Mouse (Mus musculus) spleen, adult 12 weeks (tissue): Measurements from ENCODE around the gene Sema5a.

Experiments used
- DNase-seq: peaks from one replicate; pipeline ENCODE4 v3.0.0; 2022; ENCODE audit warnings: low spot score

Gene Sema5a

GRCm38 (mm10) chr15:32306557-32307243 lies 62.1 kb downstream of the Sema5a start:
- DNase-seq = no peak

- no peak for DNase-seq
Measured at GRCm38 (mm10) chr15:32310834-32311233, 66.2 kb downstream of the Sema5a start.

GRCm38 (mm10) chr15:32311287-32311686 lies 66.7 kb downstream of the Sema5a start:
- no peak for DNase-seq

- DNase-seq = no peak
Measured at GRCm38 (mm10) chr15:32317074-32317473, 72.5 kb downstream of the Sema5a start.

GRCm38 (mm10) chr15:32320739-32321138 lies 76.1 kb downstream of the Sema5a start:
- DNase-seq = no peak

- no peak for DNase-seq
Measured at GRCm38 (mm10) chr15:32322455-32323220, 78.0 kb downstream of the Sema5a start.

- DNase-seq = no peak
Measured at GRCm38 (mm10) chr15:32323224-32323623, 78.6 kb downstream of the Sema5a start.

GRCm38 (mm10) chr15:32324105-32324504 lies 79.5 kb downstream of the Sema5a start:
- DNase-seq = no peak

- no peak for DNase-seq
Measured at GRCm38 (mm10) chr15:32328370-32329004, 83.9 kb downstream of the Sema5a start.

- DNase-seq = no peak
Measured at GRCm38 (mm10) chr15:32329670-32330330, 85.2 kb downstream of the Sema5a start.

- DNase-seq = no peak
Measured at GRCm38 (mm10) chr15:32330427-32330826, 85.8 kb downstream of the Sema5a start.

- DNase-seq = no peak
Measured at GRCm38 (mm10) chr15:32331037-32331436, 86.4 kb downstream of the Sema5a start.

GRCm38 (mm10) chr15:32333456-32333855 lies 88.8 kb downstream of the Sema5a start:
- no peak for DNase-seq

- no peak for DNase-seq
Measured at GRCm38 (mm10) chr15:32337810-32338209, 93.2 kb downstream of the Sema5a start.

GRCm38 (mm10) chr15:32338721-32339290 lies 94.2 kb downstream of the Sema5a start:
- no peak for DNase-seq

- DNase-seq = no peak
Measured at GRCm38 (mm10) chr15:32339426-32339825, 94.8 kb downstream of the Sema5a start.

GRCm38 (mm10) chr15:32341423-32341822 lies 96.8 kb downstream of the Sema5a start:
- no peak for DNase-seq

GRCm38 (mm10) chr15:32343544-32343943 lies 98.9 kb downstream of the Sema5a start:
- DNase-seq = no peak

GRCm38 (mm10) chr15:32347315-32347714 lies 102.7 kb downstream of the Sema5a start:
- no peak for DNase-seq

GRCm38 (mm10) chr15:32349276-32349675 lies 104.7 kb downstream of the Sema5a start:
- DNase-seq = no peak

- no peak for DNase-seq
Measured at GRCm38 (mm10) chr15:32352995-32353394, 108.4 kb downstream of the Sema5a start.

GRCm38 (mm10) chr15:32353513-32353912 lies 108.9 kb downstream of the Sema5a start:
- no peak for DNase-seq
